Mouse (Mus musculus): ENCODE measurements around the gene Spata5.
"Not testable (repeated sequence)": the region's sequence is repeated elsewhere in the genome, so short reads cannot be mapped to it uniquely, and the experiment has no call there.

The Spata5 gene

GRCm38 (mm10) chr3:37569661-37570566 lies 150.2 kb downstream of the Spata5 start:
- DNase-seq (ENCODE audit: low spot score) = no peak

GRCm38 (mm10) chr3:37571633-37572032 lies 151.9 kb downstream of the Spata5 start:
- no peak for DNase-seq (ENCODE audit: low spot score)

- no peak for DNase-seq (ENCODE audit: low spot score)
These were observed 152.4 kb downstream of the Spata5 start for GRCm38 (mm10) chr3:37572066-37572465.

GRCm38 (mm10) chr3:37576840-37577239 lies 157.1 kb downstream of the Spata5 start:
- no peak for DNase-seq (ENCODE audit: low spot score)

- DNase-seq (ENCODE audit: low spot score) = no peak
These were observed 158.0 kb downstream of the Spata5 start for GRCm38 (mm10) chr3:37577706-37578105.

GRCm38 (mm10) chr3:37584576-37584975 lies 164.9 kb downstream of the Spata5 start:
- DNase-seq (ENCODE audit: low spot score) = no peak

- no peak for DNase-seq (ENCODE audit: low spot score)
These were observed 166.5 kb downstream of the Spata5 start for GRCm38 (mm10) chr3:37585967-37586730.

GRCm38 (mm10) chr3:37586731-37587578 lies 167.3 kb downstream of the Spata5 start:
- DNase-seq (ENCODE audit: low spot score) = no peak

- DNase-seq (ENCODE audit: low spot score) = no peak
These were observed 176.0 kb downstream of the Spata5 start for GRCm38 (mm10) chr3:37595721-37596120.

GRCm38 (mm10) chr3:37596519-37596918 lies 176.8 kb downstream of the Spata5 start:
- no peak for DNase-seq (ENCODE audit: low spot score)

- no peak for DNase-seq (ENCODE audit: low spot score)
These were observed 177.5 kb downstream of the Spata5 start for GRCm38 (mm10) chr3:37597200-37597599.

- not testable (repeated sequence) for DNase-seq (ENCODE audit: low spot score)
These were observed 179.9 kb downstream of the Spata5 start for GRCm38 (mm10) chr3:37599641-37600040.

- DNase-seq (ENCODE audit: low spot score) = no peak
These were observed 182.7 kb downstream of the Spata5 start for GRCm38 (mm10) chr3:37602356-37602755.

GRCm38 (mm10) chr3:37602890-37603289 lies 183.2 kb downstream of the Spata5 start:
- DNase-seq (ENCODE audit: low spot score) = no peak

GRCm38 (mm10) chr3:37603541-37603940 lies 183.8 kb downstream of the Spata5 start:
- DNase-seq (ENCODE audit: low spot score) = no peak

GRCm38 (mm10) chr3:37604976-37605875 lies 185.5 kb downstream of the Spata5 start:
- DNase-seq (ENCODE audit: low spot score) = no peak

- no peak for DNase-seq (ENCODE audit: low spot score)
These were observed 186.2 kb downstream of the Spata5 start for GRCm38 (mm10) chr3:37605876-37606238.

GRCm38 (mm10) chr3:37608926-37609325 lies 189.2 kb downstream of the Spata5 start:
- no peak for DNase-seq (ENCODE audit: low spot score)

- DNase-seq (ENCODE audit: low spot score) = no peak
These were observed 191.0 kb downstream of the Spata5 start for GRCm38 (mm10) chr3:37610670-37611069.

GRCm38 (mm10) chr3:37613722-37614121 lies 194.0 kb downstream of the Spata5 start:
- DNase-seq (ENCODE audit: low spot score) = no peak

Data from spleen, adult 12 weeks (tissue).